ENCODE assay signal across 13 mouse cellular contexts in genomic region chr17:28326951-28327350, GRCm38 (mm10). TPM values are rescaled to one million over a fixed set of nuclear protein-coding genes. Genes with fewer than 3 reads are reported as not detected.
DNase-seq lines count a peak whose midpoint lies in the region; ATAC-seq lines count a peak whose summit lies in the region.
"Had no signal": no experiment of that assay in that cellular context is flagged by ENCODE, and none has a peak within 500 bp of the region (broad histone marks: within the 10 kb centered on the region; RNA-seq: fewer than 3 reads in every experiment).

No protein-coding gene starts in this region.

- DNase-seq in cerebellum, adult 9-11 months, result peak; percentile 36
- DNase-seq in kidney, postnatal 25 days, result no peak
- no peak for DNase-seq in embryonic facial prominence, embryonic 10.5 days (ENCODE audit: low spot score)
- no peak for DNase-seq in spleen, postnatal 4 days (ENCODE audit: low spot score in 2 of 2)
- DNase-seq: cerebellum, postnatal 14 days had no signal

- 0 out of 2 replicates have a peak overlapping the region, but pooled peaks have one; percentile 91 for H3K4me2 ChIP-seq in kidney, embryonic 15.5 days
- no peak overlapping the region for H3K4me2 ChIP-seq in limb, embryonic 12.5 days

- no peaks in the 10 kb centered on the region for H3K27me3 ChIP-seq in kidney, embryonic 15.5 days
- H3K27me3 ChIP-seq in embryonic facial prominence, embryonic 10.5 days (replicated peaks; ENCODE audit: low read depth, poor library complexity, severe bottlenecking), result no peaks in the 10 kb centered on the region
- no peaks in the 10 kb centered on the region for H3K27me3 ChIP-seq in limb, embryonic 12.5 days
- H3K27me3 ChIP-seq: heart, embryonic 15.5 days had no signal

- 81% methylated on average over 3 of the region's 3 CpGs for WGBS in kidney, embryonic 15.5 days
- 78% methylated on average over 3 of the region's 3 CpGs for WGBS in embryonic facial prominence, embryonic 10.5 days
- WGBS in limb, embryonic 12.5 days, result 65% methylated on average over 3 of the region's 3 CpGs

- H3K4me3 ChIP-seq in kidney, embryonic 15.5 days (replicated peaks), result no peak overlapping the region
- H3K4me3 ChIP-seq in embryonic facial prominence, embryonic 10.5 days, result 0 out of 2 replicates have a peak overlapping the region, but pooled peaks have one; percentile 83
- H3K4me3 ChIP-seq in limb, embryonic 12.5 days (replicated peaks), result no peak overlapping the region
- H3K4me3 ChIP-seq: heart, embryonic 15.5 days had no signal

- H3K9ac ChIP-seq in kidney, embryonic 15.5 days, result peak overlapping the region; percentile 36; the same call in 1 of the 2 replicates
- H3K9ac ChIP-seq in limb, embryonic 12.5 days (replicated peaks), result peak overlapping the region; percentile 99; the same call in 1 of the 2 replicates
- H3K9ac ChIP-seq: liver, embryonic 14.5 days had no signal

- H3K36me3 ChIP-seq in kidney, embryonic 15.5 days, result peaks cover 61% of the 10 kb centered on the region
- H3K36me3 ChIP-seq in embryonic facial prominence, embryonic 10.5 days (replicated peaks), result peaks cover 74% of the 10 kb centered on the region
- peaks cover 69% of the 10 kb centered on the region for H3K36me3 ChIP-seq in limb, embryonic 12.5 days

- peaks cover 34% of the 10 kb centered on the region for H3K4me1 ChIP-seq in kidney, embryonic 15.5 days
- peaks cover 56% of the 10 kb centered on the region for H3K4me1 ChIP-seq in embryonic facial prominence, embryonic 10.5 days
- peaks cover 34% of the 10 kb centered on the region for H3K4me1 ChIP-seq in limb, embryonic 12.5 days (replicated peaks)

- no peak for ATAC-seq in cerebellum, adult (ENCODE audit: insufficient number of reproducible peaks, low FRiP score, low TSS enrichment)
- no peak for ATAC-seq in kidney, embryonic 15.5 days (replicated peaks; ENCODE audit: low FRiP score)
- no peak for ATAC-seq in limb, embryonic 12.5 days (ENCODE audit: insufficient number of reproducible peaks, insufficient read depth, low FRiP score, low TSS enrichment, low read depth)
- no peak for ATAC-seq in erythroblast, adult 5-6 weeks (replicated peaks; ENCODE audit: low FRiP score, poor library complexity, severe bottlenecking)

- H3K27ac ChIP-seq in kidney, embryonic 15.5 days, result peak overlapping the region; percentile 97
- peak overlapping the region; percentile 97 for H3K27ac ChIP-seq in embryonic facial prominence, embryonic 10.5 days (replicated peaks)
- H3K27ac ChIP-seq in limb, embryonic 12.5 days, result peak overlapping the region; percentile 98
- H3K27ac ChIP-seq: liver, embryonic 14.5 days had no signal

- no peaks in the 10 kb centered on the region for H3K9me3 ChIP-seq in kidney, embryonic 15.5 days (replicated peaks)
- H3K9me3 ChIP-seq in embryonic facial prominence, embryonic 10.5 days, result peaks cover 6% of the 10 kb centered on the region; the same call in 1 of the 2 replicates
- H3K9me3 ChIP-seq in limb, embryonic 12.5 days, result peaks cover 6% of the 10 kb centered on the region; the same call in 1 of the 2 replicates
- H3K9me3 ChIP-seq: heart, embryonic 15.5 days had no signal

RNA-seq across cellular contexts. Expression of gene Rpl10a, which starts 1.3 kb away (rescaled TPM):
- polyA plus RNA-seq in kidney, embryonic 15.5 days (2015; fragmentation: Nextera tagmentation; extraction: Ambion mirVana), result 643 and 689 TPM in 2 replicates
- polyA plus RNA-seq in embryonic facial prominence, embryonic 10.5 days (2016; fragmentation: Nextera tagmentation; extraction: Ambion mirVana), result 539 and 546 TPM in 2 replicates
- polyA plus RNA-seq in limb, embryonic 12.5 days (2016; fragmentation: Nextera tagmentation; extraction: Ambion mirVana), result 535 and 537 TPM in 2 replicates
- 515 and 525 TPM in 2 replicates for total RNA-seq in erythroblast, adult 5-6 weeks (2015; ENCODE audit: low replicate concordance)
- total RNA-seq in erythroblast, adult 5-6 weeks (2017; ENCODE audit: low replicate concordance), result 92.4 and 200 TPM in 2 replicates

RNA-seq across cellular contexts. Expression of gene Fance, which starts 13.6 kb away (rescaled TPM):
- 28.4 and 33.7 TPM in 2 replicates for polyA plus RNA-seq in kidney, embryonic 15.5 days (2015; fragmentation: Nextera tagmentation; extraction: Ambion mirVana)
- 28.4 and 30.9 TPM in 2 replicates for polyA plus RNA-seq in embryonic facial prominence, embryonic 10.5 days (2016; fragmentation: Nextera tagmentation; extraction: Ambion mirVana)
- 36.5 and 44.5 TPM in 2 replicates for polyA plus RNA-seq in limb, embryonic 12.5 days (2016; fragmentation: Nextera tagmentation; extraction: Ambion mirVana)
- total RNA-seq in erythroblast, adult 5-6 weeks (2015; ENCODE audit: low replicate concordance), result 23.1 TPM in 1 of 2 replicates, not detected in the other
- 0.68 and 8.4 TPM in 2 replicates for total RNA-seq in erythroblast, adult 5-6 weeks (2017; ENCODE audit: low replicate concordance)

RNA-seq across cellular contexts. Expression of gene Tead3, which starts 23.7 kb away (rescaled TPM):
- 9.8 and 11.0 TPM in 2 replicates for polyA plus RNA-seq in kidney, embryonic 15.5 days (2015; fragmentation: Nextera tagmentation; extraction: Ambion mirVana)
- 8.4 and 9.2 TPM in 2 replicates for polyA plus RNA-seq in embryonic facial prominence, embryonic 10.5 days (2016; fragmentation: Nextera tagmentation; extraction: Ambion mirVana)
- 11.3 and 13.2 TPM in 2 replicates for polyA plus RNA-seq in limb, embryonic 12.5 days (2016; fragmentation: Nextera tagmentation; extraction: Ambion mirVana)
- not detected in 2 replicates for total RNA-seq in erythroblast, adult 5-6 weeks (2015; ENCODE audit: low replicate concordance)
- total RNA-seq in erythroblast, adult 5-6 weeks (2017; ENCODE audit: low replicate concordance), result not detected in 2 replicates

RNA-seq across cellular contexts. Expression of gene Tulp1, which starts 38.1 kb away (rescaled TPM):
- polyA plus RNA-seq in kidney, embryonic 15.5 days (2015; fragmentation: Nextera tagmentation; extraction: Ambion mirVana), result 5.6 and 6.4 TPM in 2 replicates
- 3.4 and 4.9 TPM in 2 replicates for polyA plus RNA-seq in embryonic facial prominence, embryonic 10.5 days (2016; fragmentation: Nextera tagmentation; extraction: Ambion mirVana)
- 6.3 and 8.6 TPM in 2 replicates for polyA plus RNA-seq in limb, embryonic 12.5 days (2016; fragmentation: Nextera tagmentation; extraction: Ambion mirVana)
- not detected in 2 replicates for total RNA-seq in erythroblast, adult 5-6 weeks (2015; ENCODE audit: low replicate concordance)
- 0.28 TPM in 1 of 2 replicates, not detected in the other for total RNA-seq in erythroblast, adult 5-6 weeks (2017; ENCODE audit: low replicate concordance)
- total RNA-seq: adrenal gland, postnatal 25 days; layer of hippocampus, adult 18-20 months had no signal
